ENCODE assay signal across 8 mouse cellular contexts in genomic region chr4:59547136-59547889, GRCm38 (mm10). TPM values are rescaled to one million over a fixed set of nuclear protein-coding genes. Genes with fewer than 3 reads are reported as not detected.
DNase-seq lines count a peak whose midpoint lies in the region; ATAC-seq and TF ChIP-seq lines count a peak whose summit lies in the region.

No protein-coding gene starts in this region.

- WGBS in embryonic facial prominence, embryonic 15.5 days = 21% methylated on average over 11 of the region's 11 CpGs
- WGBS in intestine, embryonic 15.5 days = 16% methylated on average over 11 of the region's 11 CpGs
- 3% methylated on average over 11 of the region's 11 CpGs for WGBS in macrophage (ENCODE audit: missing documents)
- 16% methylated on average over 11 of the region's 11 CpGs for WGBS in stomach, postnatal 0 days

- H3K79me2 ChIP-seq in macrophage (ENCODE audit: inconsistent target) = peaks cover 61% of the 10 kb centered on the region

- H3K36me3 ChIP-seq in G1E (replicated peaks) = peaks cover 2% of the 10 kb centered on the region
- H3K36me3 ChIP-seq in embryonic facial prominence, embryonic 15.5 days = no peaks in the 10 kb centered on the region
- H3K36me3 ChIP-seq in intestine, embryonic 15.5 days = no peaks in the 10 kb centered on the region
- H3K36me3 ChIP-seq in macrophage (ENCODE audit: inconsistent target) = no peaks in the 10 kb centered on the region
- H3K36me3 ChIP-seq in stomach, postnatal 0 days (ENCODE audit: control insufficient read depth, insufficient read depth, low read length) = no peaks in the 10 kb centered on the region

- DNase-seq in B cell, adult 2 months = peak; percentile 39 to 44
- DNase-seq in G1E (ENCODE audit: low spot score) = no peak
- DNase-seq in stomach, postnatal 0 days (ENCODE audit: low spot score) = no peak
- DNase-seq in gastrocnemius, adult 18-20 months (ENCODE audit: low spot score) = no peak
- DNase-seq in cerebellum, postnatal 4 days (ENCODE audit: low spot score in 2 of 2) = no peak

- TF ChIP-seq CTCF in G1E (IDR thresholded peaks at IDR 0.05; ENCODE audit: low read depth, low read length) = no peak
- no peak for TF ChIP-seq CTCF in stomach, postnatal 0 days (IDR thresholded peaks at IDR 0.05; ENCODE audit: low read depth)

- TF ChIP-seq EP300 in stomach, postnatal 0 days (optimal IDR thresholded peaks at IDR 0.05) = no peak

- no peak overlapping the region for H3K9ac ChIP-seq in embryonic facial prominence, embryonic 15.5 days
- no peak overlapping the region for H3K9ac ChIP-seq in intestine, embryonic 15.5 days
- H3K9ac ChIP-seq in stomach, postnatal 0 days (ENCODE audit: low read length) = no peak overlapping the region; the same call in 1 of the 2 replicates

- H3K4me2 ChIP-seq in embryonic facial prominence, embryonic 15.5 days (replicated peaks) = peak overlapping the region; percentile 84
- H3K4me2 ChIP-seq in intestine, embryonic 15.5 days (replicated peaks) = peak overlapping the region; percentile 86
- peak overlapping the region; percentile 58 for H3K4me2 ChIP-seq in stomach, postnatal 0 days (replicated peaks; ENCODE audit: low read depth)

- H3K4me1 ChIP-seq in G1E (ENCODE audit: insufficient read depth, low read depth, low read length) = peaks cover 24% of the 10 kb centered on the region
- H3K4me1 ChIP-seq in embryonic facial prominence, embryonic 15.5 days = 0 out of 2 replicates have a peak, but pooled peaks cover 7% of the 10 kb centered on the region
- no peaks in the 10 kb centered on the region for H3K4me1 ChIP-seq in intestine, embryonic 15.5 days (replicated peaks)
- H3K4me1 ChIP-seq in stomach, postnatal 0 days (replicated peaks; ENCODE audit: control insufficient read depth, insufficient read depth) = no peaks in the 10 kb centered on the region

- H3K4me3 ChIP-seq in G1E (ENCODE audit: low read depth, low read length) (peak overlapping the region; percentile 95), macrophage (ENCODE audit: inconsistent target) (peak overlapping the region; percentile 81)
- peak overlapping the region; percentile 95 for H3K4me3 ChIP-seq in embryonic facial prominence, embryonic 15.5 days (replicated peaks)
- H3K4me3 ChIP-seq in intestine, embryonic 15.5 days (replicated peaks) = peak overlapping the region; percentile 95
- H3K4me3 ChIP-seq in stomach, postnatal 0 days (ENCODE audit: low read depth, low read length) = peak overlapping the region; percentile 98

- H3K27me3 ChIP-seq in G1E (ENCODE audit: insufficient read depth, low read length) = no peaks in the 10 kb centered on the region
- no peaks in the 10 kb centered on the region for H3K27me3 ChIP-seq in embryonic facial prominence, embryonic 15.5 days
- no peaks in the 10 kb centered on the region for H3K27me3 ChIP-seq in intestine, embryonic 15.5 days (replicated peaks)
- no peaks in the 10 kb centered on the region for H3K27me3 ChIP-seq in stomach, postnatal 0 days (ENCODE audit: control insufficient read depth, insufficient read depth, low read length)

- H3K27ac ChIP-seq in embryonic facial prominence, embryonic 15.5 days (replicated peaks) = no peak overlapping the region
- no peak overlapping the region for H3K27ac ChIP-seq in intestine, embryonic 15.5 days
- peak overlapping the region; percentile 77 for H3K27ac ChIP-seq in macrophage
- H3K27ac ChIP-seq in stomach, postnatal 0 days (replicated peaks) = no peak overlapping the region

- ATAC-seq in G1E (ENCODE audit: extremely low read depth, insufficient number of reproducible peaks, low FRiP score, poor library complexity, severe bottlenecking) = peak; percentile 16; the same call in 1 of the 2 replicates
- ATAC-seq in embryonic facial prominence, embryonic 15.5 days (ENCODE audit: insufficient number of reproducible peaks, low FRiP score, low TSS enrichment, low read depth) = no peak
- no peak for ATAC-seq in intestine, embryonic 15.5 days
- ATAC-seq in stomach, postnatal 0 days (ENCODE audit: low FRiP score, low TSS enrichment) = no peak

- no peaks in the 10 kb centered on the region for H3K9me3 ChIP-seq in G1E (replicated peaks)
- no peaks in the 10 kb centered on the region for H3K9me3 ChIP-seq in embryonic facial prominence, embryonic 15.5 days (replicated peaks)
- H3K9me3 ChIP-seq in intestine, embryonic 15.5 days = no peaks in the 10 kb centered on the region
- H3K9me3 ChIP-seq in stomach, postnatal 0 days (ENCODE audit: control insufficient read depth, low read length) = no peaks in the 10 kb centered on the region

RNA-seq across cellular contexts. Expression of gene Ptbp3, which starts 1.9 kb away (rescaled TPM):
- total RNA-seq in G1E (2014; fragmentation: Nextera tagmentation) = 569 and 608 TPM in 2 replicates
- 323 and 358 TPM in 2 replicates for total RNA-seq in G1E (2017)
- polyA plus RNA-seq in G1E (2012) = 135 and 136 TPM in 2 replicates
- 42.5 and 42.9 TPM in 2 replicates for polyA plus RNA-seq in embryonic facial prominence, embryonic 15.5 days (2015; fragmentation: Nextera tagmentation; extraction: Ambion mirVana)
- 57.8 and 66.9 TPM in 2 replicates for polyA plus RNA-seq in intestine, embryonic 15.5 days (2015; fragmentation: Nextera tagmentation; extraction: Ambion mirVana)
- total RNA-seq in macrophage (2018; cell fraction: chromatin; rRNA removed) = 100 to 1,000 TPM; 141 to 413 (median 246) TPM
- 100 to 1,000 TPM; 170 to 231 (median 203) TPM for total RNA-seq in macrophage (2018; cell fraction: cytosol; rRNA removed)
- total RNA-seq in macrophage (2018; cell fraction: nucleus; rRNA removed) = 100 to 1,000 TPM; 155 to 273 (median 205) TPM
- polyA plus RNA-seq in macrophage (2018) = 98.5 to 135 TPM (median 111 TPM) in 3 replicates
- polyA plus RNA-seq in stomach, postnatal 0 days (2015; fragmentation: Nextera tagmentation; extraction: Ambion mirVana) = 34.3 and 34.8 TPM in 2 replicates
- 1 to 10 TPM; 6.6 to 9.0 TPM for total RNA-seq in gastrocnemius, adult 18-20 months (2021)

RNA-seq across cellular contexts. Expression of gene Hsdl2, which starts 34.0 kb away (rescaled TPM):
- total RNA-seq in G1E (2014; fragmentation: Nextera tagmentation) = 25.0 and 38.5 TPM in 2 replicates
- total RNA-seq in G1E (2017) = 17.9 and 18.5 TPM in 2 replicates
- 1.9 and 2.0 TPM in 2 replicates for polyA plus RNA-seq in G1E (2012)
- polyA plus RNA-seq in embryonic facial prominence, embryonic 15.5 days (2015; fragmentation: Nextera tagmentation; extraction: Ambion mirVana) = 25.7 and 27.1 TPM in 2 replicates
- 17.6 and 20.2 TPM in 2 replicates for polyA plus RNA-seq in intestine, embryonic 15.5 days (2015; fragmentation: Nextera tagmentation; extraction: Ambion mirVana)
- 1 to 10 TPM in 22 of 26 experiments, under 1 TPM in 4; 0.51 to 6.9 (median 3.1) TPM for total RNA-seq in macrophage (2018; cell fraction: chromatin; rRNA removed)
- total RNA-seq in macrophage (2018; cell fraction: cytosol; rRNA removed) = 10 to 100 TPM in 25 of 26 experiments, 1 to 10 TPM in 1; 9.6 to 15.3 (median 12.9) TPM
- 1 to 10 TPM; 2.0 to 9.2 (median 5.4) TPM for total RNA-seq in macrophage (2018; cell fraction: nucleus; rRNA removed)
- 10.6 to 19.8 TPM (median 15.6 TPM) in 3 replicates for polyA plus RNA-seq in macrophage (2018)
- 47.8 and 49.4 TPM in 2 replicates for polyA plus RNA-seq in stomach, postnatal 0 days (2015; fragmentation: Nextera tagmentation; extraction: Ambion mirVana)
- total RNA-seq in gastrocnemius, adult 18-20 months (2021) = 10 to 100 TPM; 55.7 to 62.5 TPM

Comparison
In these comparisons a context has a peak if more than half of its experiments do, and no peak if none do; other contexts are left out.
1. DNase-seq: peak in B cell, adult 2 months (2 of 2); none in G1E (single experiment), stomach, postnatal 0 days (single experiment), gastrocnemius, adult 18-20 months (single experiment) and cerebellum, postnatal 4 days (0 of 2).
2. Peak in every context shown above with its lines, with median percentiles within 50 percentile points of each other: H3K4me3 ChIP-seq and H3K4me2 ChIP-seq.